ENCODE assay signal across 7 mouse cellular contexts in genomic region chr11:113498889-113499288, GRCm38 (mm10).
DNase-seq lines count a peak whose midpoint lies in the region; TF ChIP-seq lines count a peak whose summit lies in the region.

No protein-coding gene starts in this region.

- TF ChIP-seq CTCF in left cerebral cortex, adult 2 months (IDR thresholded peaks at IDR 0.05): peak; percentile 55
- TF ChIP-seq CTCF in lung, adult 2 months (IDR thresholded peaks at IDR 0.05; ENCODE audit: insufficient read depth, low read length): peak; percentile 65
- peak; percentile 92 for TF ChIP-seq CTCF in thymus, adult 2 months (IDR thresholded peaks at IDR 0.05; ENCODE audit: borderline replicate concordance, control insufficient read depth, extremely low read depth, insufficient read depth, low read length, poor library complexity)

- H3K36me3 ChIP-seq in thymus, adult 2 months (ENCODE audit: control insufficient read depth, insufficient read depth, low read length): no peaks in the 10 kb centered on the region

- H3K27ac ChIP-seq in left cerebral cortex, adult 2 months: no peak overlapping the region
- no peak overlapping the region for H3K27ac ChIP-seq in thymus, adult 2 months (ENCODE audit: control insufficient read depth, insufficient read depth, low read length)

- peak in 1 of 2 experiments; percentile 45 for DNase-seq in left cerebral cortex, adult 2 months (ENCODE audit: extremely low spot score in 1 of 2, low spot score in 2 of 2)
- DNase-seq in left cerebral cortex, postnatal 10 days (ENCODE audit: extremely low spot score in 1 of 2, low spot score in 2 of 2): no peak
- DNase-seq in R1 (ENCODE audit: low read depth, low spot score): peak; percentile 81
- DNase-seq in cerebellum, postnatal 25 days: peak; percentile 26 to 63
- DNase-seq in lung, adult 2 months: peak; percentile 64
- peak; percentile 84 for DNase-seq in thymus, adult 2 months
- DNase-seq in right cerebral cortex, adult 18-20 months: no peak

- H3K4me3 ChIP-seq in left cerebral cortex, adult 2 months: no peak overlapping the region
- no peak overlapping the region for H3K4me3 ChIP-seq in lung, adult 2 months (replicated peaks; ENCODE audit: extremely low read depth, low read depth, low read length)
- no peak overlapping the region for H3K4me3 ChIP-seq in thymus, adult 2 months (ENCODE audit: control insufficient read depth, insufficient read depth, low read length)

- intact Hi-C loops in left cerebral cortex, adult 2 months (cut with DNase I): loop anchor here (5.0 kb wide), 1 partner anchor 202 kb away; no protein-coding TSS in a partner anchor
- intact Hi-C loops in left cerebral cortex, postnatal 10 days (cut with DNase I): loop anchor here (5.0 kb wide), 1 partner anchor 118 kb away; the partner anchor contains the start of gene Sstr2

- H3K4me1 ChIP-seq in lung, adult 2 months (ENCODE audit: control insufficient read depth, insufficient read depth, low read length): no peaks in the 10 kb centered on the region
- 0 out of 2 replicates have a peak, but pooled peaks cover 2% of the 10 kb centered on the region for H3K4me1 ChIP-seq in thymus, adult 2 months (replicated peaks; ENCODE audit: control insufficient read depth, insufficient read depth, low read length)

- 63% methylated on average over 9 of the region's 9 CpGs for WGBS in lung, adult 2 months
- 59% methylated on average over 9 of the region's 9 CpGs for WGBS in thymus, adult 2 months

- H3K27me3 ChIP-seq in thymus, adult 2 months (ENCODE audit: control insufficient read depth, insufficient read depth, low read length): no peaks in the 10 kb centered on the region

- TF ChIP-seq POLR2A in lung, adult 2 months (IDR thresholded peaks at IDR 0.05; ENCODE audit: borderline replicate concordance, extremely low read depth, low read depth, low read length): no peak
- TF ChIP-seq POLR2A in thymus, adult 2 months (IDR thresholded peaks at IDR 0.05; ENCODE audit: control insufficient read depth, extremely low read depth, insufficient read depth, low read length, poor library complexity): no peak

Comparison
In these comparisons a context has a peak if more than half of its experiments do, and no peak if none do; other contexts are left out.
1. DNase-seq: peak in R1 (single experiment), cerebellum, postnatal 25 days (2 of 2), lung, adult 2 months (single experiment) and thymus, adult 2 months (single experiment); none in left cerebral cortex, postnatal 10 days (0 of 2) and right cerebral cortex, adult 18-20 months (single experiment).
2. Peak in every context shown above with its lines, with median percentiles within 50 percentile points of each other: CTCF ChIP-seq.